Mouse (Mus musculus) gastrocnemius, adult 2 months (tissue): ENCODE data around the gene B430306N03Rik. TPM values are rescaled to one million over a fixed set of nuclear protein-coding genes. Genes with fewer than 3 reads are reported as not detected.
A peak's percentile ranks its signal among the peaks of the same experiment; 100 is the strongest.
"Not testable (repeated sequence)": the region's sequence is repeated elsewhere in the genome, so short reads cannot be mapped to it uniquely, and the experiment has no call there.

Experiments used
- DNase-seq: peaks from one replicate; pipeline ENCODE4 v3.0.0; 2022
- H3K27ac ChIP-seq: fragments of 200-600 bp; 2 replicates; pipeline ENCODE4 v1.8.1; 2022; ENCODE audit warnings: mild to moderate bottlenecking
- H3K4me3 ChIP-seq: fragments of 200-600 bp; 2 replicates; pipeline ENCODE4 v1.8.1; 2022; ENCODE audit warnings: mild to moderate bottlenecking, moderate library complexity
- CTCF ChIP-seq: fragments of 200-600 bp; IDR thresholded peaks from 2 replicates; pipeline ENCODE4 v1.8.1; 2022; ENCODE audit warnings: antibody characterized with exemption, mild to moderate bottlenecking, moderate library complexity
- intact Hi-C: fragments of 180-260 bp; cut with DNase I; formaldehyde crosslinking; loops from one replicate; pipeline ENCODE4 v1.15.1; 2025
- long read RNA-seq, 2 experiments: library from polyadenylated mRNA; stranded (forward); transcript quantifications; one replicate each; pipeline ENCODE4 v2.0.0; 2021
- total RNA-seq, 2 experiments: library from RNA; stranded (reverse); gene quantifications; 2 replicates each; pipeline ENCODE4 v1.2.3; 2021

The B430306N03Rik gene
- not detected for total RNA-seq
- long read RNA-seq, experiment 1 = 0 reads
- long read RNA-seq, experiment 2 = 0 reads

- DNase-seq, H3K4me3 ChIP-seq, intact Hi-C loops, H3K27ac ChIP-seq: not testable (repeated sequence)
Observed at GRCm38 (mm10) chr17:48315905-48316579, at the start of gene B430306N03Rik. Gene B430306N03Rik, plus strand, starts transcription at chr17:48316141.

GRCm38 (mm10) chr17:48266610-48267304, 49.2 kb upstream of the B430306N03Rik start:
- Histone ChIP-seq H3K27ac (no peak overlapping the region), H3K4me3 (no peak overlapping the region)
- TF ChIP-seq CTCF = no peak

GRCm38 (mm10) chr17:48267591-48267990, 48.4 kb upstream of the B430306N03Rik start:
- intact Hi-C loops = no loop called here
- Histone ChIP-seq H3K4me3 (no peak overlapping the region), H3K27ac (no peak overlapping the region)
- no peak for DNase-seq
- TF ChIP-seq CTCF = no peak

More at GRCm38 (mm10) chr17:48266610-48267304, 49.2 kb upstream of the B430306N03Rik start:
- intact Hi-C loops = no loop called here
- no peak for DNase-seq

- TF ChIP-seq CTCF = no peak
- DNase-seq = no peak
- H3K27ac ChIP-seq = no peak overlapping the region
- no peak overlapping the region for H3K4me3 ChIP-seq
- intact Hi-C loops = no loop called here
Observed at GRCm38 (mm10) chr17:48268276-48268675, 47.7 kb upstream of the B430306N03Rik start.

GRCm38 (mm10) chr17:48269833-48270232, 46.1 kb upstream of the B430306N03Rik start:
- TF ChIP-seq CTCF = no peak
- Histone ChIP-seq H3K4me3 (no peak overlapping the region), H3K27ac (no peak overlapping the region)
- intact Hi-C loops = no loop called here
- DNase-seq = no peak

GRCm38 (mm10) chr17:48272158-48272557, 43.8 kb upstream of the B430306N03Rik start:
- Histone ChIP-seq H3K27ac (no peak overlapping the region), H3K4me3 (no peak overlapping the region)
- TF ChIP-seq CTCF = no peak
- no peak for DNase-seq
- intact Hi-C loops = no loop called here

GRCm38 (mm10) chr17:48272598-48272997, 43.3 kb upstream of the B430306N03Rik start:
- DNase-seq = no peak
- TF ChIP-seq CTCF = no peak
- Histone ChIP-seq H3K27ac (no peak overlapping the region), H3K4me3 (no peak overlapping the region)
- intact Hi-C loops = no loop called here

- no peak for DNase-seq
- TF ChIP-seq CTCF = no peak
- Histone ChIP-seq H3K27ac (no peak overlapping the region), H3K4me3 (no peak overlapping the region)
- intact Hi-C loops = loop anchor here (1.0 to 2.0 kb wide), 2 partner anchors 63 to 329 kb away; no protein-coding TSS in a partner anchor
Observed at GRCm38 (mm10) chr17:48274098-48274497, 41.8 kb upstream of the B430306N03Rik start.

- Histone ChIP-seq H3K4me3 (no peak overlapping the region), H3K27ac (no peak overlapping the region)
- DNase-seq = peak; percentile 74
- intact Hi-C loops = loop anchor here (1.0 to 2.0 kb wide), 2 partner anchors 62 to 328 kb away; no protein-coding TSS in a partner anchor
- TF ChIP-seq CTCF = peak; percentile 85
Observed at GRCm38 (mm10) chr17:48274885-48275284, 41.1 kb upstream of the B430306N03Rik start.

GRCm38 (mm10) chr17:48275736-48276135, 40.2 kb upstream of the B430306N03Rik start:
- Histone ChIP-seq H3K27ac (no peak overlapping the region), H3K4me3 (no peak overlapping the region)
- DNase-seq = no peak
- intact Hi-C loops = loop anchor here (2.0 kb wide), 1 partner anchor 327 kb away; no protein-coding TSS in a partner anchor
- TF ChIP-seq CTCF = no peak

- no peak for DNase-seq
- Histone ChIP-seq H3K27ac (no peak overlapping the region), H3K4me3 (no peak overlapping the region)
- TF ChIP-seq CTCF = no peak
- intact Hi-C loops = no loop called here
Observed at GRCm38 (mm10) chr17:48278381-48278780, 37.6 kb upstream of the B430306N03Rik start.

- Histone ChIP-seq H3K4me3 (no peak overlapping the region), H3K27ac (no peak overlapping the region)
- no peak for TF ChIP-seq CTCF
- intact Hi-C loops = no loop called here
- DNase-seq = no peak
Observed at GRCm38 (mm10) chr17:48279002-48279401, 36.9 kb upstream of the B430306N03Rik start.
